Mouse (Mus musculus): ENCODE measurements at regions not wholly inside any gene's neighbourhood (a gene's known extent, or its start where the extent isn't known, plus 50 kb on each side); places are given as distances from the start of the nearest gene placed in this dataset.

GRCm38 (mm10) chr2:117780816-117781215, 330.9 kb upstream of the Thbs1 start:
- no peak for TF ChIP-seq CTCF (IDR thresholded peaks at IDR 0.05)
- no peak for TF ChIP-seq POLR2A (IDR thresholded peaks at IDR 0.05; ENCODE audit: insufficient read depth, low read depth, low read length)
- no peak for TF ChIP-seq EP300 (IDR thresholded peaks at IDR 0.05; ENCODE audit: insufficient read depth, low read depth, low read length)
